Mouse (Mus musculus) liver, embryonic 15.5 days (tissue): ENCODE results near the gene Tlx2. TPM values are rescaled to one million over a fixed set of nuclear protein-coding genes. Genes with fewer than 3 reads are reported as not detected.

Experiments used
- ATAC-seq: fragments of 200-750 bp; cut with Nextera tagmentation; 2 replicates; pipeline ENCODE4 v1.8.0; 2017; ENCODE audit warnings: moderate number of reproducible peaks, mild to moderate bottlenecking, moderate library complexity; ENCODE audit not compliant: insufficient read depth
- H3K27ac ChIP-seq: fragments of 300-500 bp; sonication (generic); replicated peaks from 2 replicates; pipeline ENCODE4 v1.5.1; 2015; ENCODE audit warnings: mild to moderate bottlenecking, inconsistent platforms
- H3K27me3 ChIP-seq: fragments of 300-500 bp; sonication (generic); 2 replicates; pipeline ENCODE4 v1.6.1; 2015; ENCODE audit warnings: mild to moderate bottlenecking, inconsistent platforms
- H3K36me3 ChIP-seq: fragments of 300-500 bp; sonication (generic); replicated peaks from 2 replicates; pipeline ENCODE4 v1.6.1; 2015; ENCODE audit warnings: moderate library complexity, mild to moderate bottlenecking, inconsistent platforms
- H3K4me1 ChIP-seq: fragments of 300-500 bp; sonication (generic); replicated peaks from 2 replicates; pipeline ENCODE4 v1.6.1; 2015; ENCODE audit warnings: inconsistent platforms
- H3K4me2 ChIP-seq: fragments of 300-500 bp; sonication (generic); 2 replicates; pipeline ENCODE4 v1.6.1; 2015; ENCODE audit warnings: moderate library complexity, mild to moderate bottlenecking, inconsistent platforms
- H3K4me3 ChIP-seq: fragments of 300-500 bp; sonication (generic); replicated peaks from 2 replicates; pipeline ENCODE4 v1.5.1; 2015; ENCODE audit warnings: mild to moderate bottlenecking, inconsistent platforms
- H3K9ac ChIP-seq: fragments of 300-500 bp; sonication (generic); 2 replicates; pipeline ENCODE4 v1.6.1; 2015; ENCODE audit warnings: moderate library complexity, mild to moderate bottlenecking, inconsistent platforms
- H3K9me3 ChIP-seq: fragments of 300-500 bp; sonication (generic); replicated peaks from 2 replicates; pipeline ENCODE4 v1.6.1; 2016; ENCODE audit warnings: inconsistent platforms
- WGBS: fragments of 180-500 bp; shearing (Covaris S2); methylation state at CpG from one replicate; pipeline ENCODE4 v1.1.7; 2015; ENCODE audit warnings: mixed read lengths; ENCODE audit not compliant: insufficient replicate concordance; 5-methylcytosine and 5-hydroxymethylcytosine counted together
- polyA plus RNA-seq: library from polyadenylated mRNA; unstranded; fragments of >200 nt; fragmentation: Nextera tagmentation; extraction: Ambion mirVana; gene quantifications from 2 replicates; pipeline ENCODE4 v1.2.1, GENCODE M21; 2015

The Tlx2 gene
- polyA plus RNA-seq, 1 experiment from 2014 or later: not detected

- H3K4me2 ChIP-seq: peak within 1 kb of the TSS; percentile 83
- H3K36me3 ChIP-seq: peaks cover 30% of the 10 kb centered on the region
- peak within 1 kb of the TSS; percentile 77 for H3K27ac ChIP-seq
- peak within 1 kb of the TSS; percentile 84 for H3K9ac ChIP-seq
- no peaks in the 10 kb centered on the region for H3K9me3 ChIP-seq
- H3K27me3 ChIP-seq: peaks cover 40% of the 10 kb centered on the region
- WGBS: 1% methylated on average over 51 of the region's 51 CpGs
- peak; percentile 87 for ATAC-seq
- peak within 1 kb of the TSS; percentile 87 for H3K4me3 ChIP-seq
- peaks cover 64% of the 10 kb centered on the region for H3K4me1 ChIP-seq
These were observed 36.6 kb downstream of the Tlx2 start, which contains the start of the genes Dok1 and Loxl3 for GRCm38 (mm10) chr6:83033249-83034185. Dok1 (minus strand) TSS chr6:83033471. Loxl3 (plus strand) TSS chr6:83034173.

GRCm38 (mm10) chr6:83032769-83033191 lies 37.3 kb downstream of the Tlx2 start:
- H3K4me2 ChIP-seq: peak overlapping the region; percentile 83
- peak; percentile 71 for ATAC-seq
- H3K9ac ChIP-seq: peak overlapping the region; percentile 84
- WGBS: under 1% methylated on average over 31 of the region's 31 CpGs
- peak overlapping the region; percentile 77 for H3K27ac ChIP-seq
- peak overlapping the region; percentile 87 for H3K4me3 ChIP-seq
- H3K36me3 ChIP-seq: peaks cover 30% of the 10 kb centered on the region
- no peaks in the 10 kb centered on the region for H3K9me3 ChIP-seq
- peaks cover 40% of the 10 kb centered on the region for H3K27me3 ChIP-seq
- peaks cover 64% of the 10 kb centered on the region for H3K4me1 ChIP-seq

- no peaks in the 10 kb centered on the region for H3K9me3 ChIP-seq
- ATAC-seq: no peak
- peaks cover 30% of the 10 kb centered on the region for H3K36me3 ChIP-seq
- peaks cover 40% of the 10 kb centered on the region for H3K27me3 ChIP-seq
- H3K27ac ChIP-seq: peak overlapping the region; percentile 77
- H3K4me3 ChIP-seq: peak overlapping the region; percentile 87
- peak overlapping the region; percentile 83 for H3K4me2 ChIP-seq
- H3K9ac ChIP-seq: peak overlapping the region; percentile 84
- H3K4me1 ChIP-seq: peaks cover 71% of the 10 kb centered on the region
- WGBS: 57% methylated on average over 18 of the region's 18 CpGs
These were observed 38.0 kb downstream of the Tlx2 start for GRCm38 (mm10) chr6:83031921-83032590.

GRCm38 (mm10) chr6:83031111-83031510 lies 39.0 kb downstream of the Tlx2 start:
- ATAC-seq: no peak
- 0 out of 2 replicates have a peak overlapping the region, but pooled peaks have one; percentile 83 for H3K4me2 ChIP-seq
- H3K4me1 ChIP-seq: peaks cover 73% of the 10 kb centered on the region
- H3K9ac ChIP-seq: no peak overlapping the region
- H3K36me3 ChIP-seq: peaks cover 30% of the 10 kb centered on the region
- H3K4me3 ChIP-seq: peak overlapping the region; percentile 7; the same call in 1 of the 2 replicates
- no peak overlapping the region for H3K27ac ChIP-seq
- peaks cover 38% of the 10 kb centered on the region for H3K27me3 ChIP-seq
- no peaks in the 10 kb centered on the region for H3K9me3 ChIP-seq
- 83% methylated on average over 7 of the region's 7 CpGs for WGBS

- Histone ChIP-seq H3K36me3 (peaks cover 30% of the 10 kb centered on the region), H3K27me3 (peaks cover 25% of the 10 kb centered on the region), H3K9ac (no peak overlapping the region), H3K27ac (0 out of 2 replicates have a peak overlapping the region, but pooled peaks have one; percentile 25), H3K4me3 (no peak overlapping the region), H3K4me1 (peaks cover 72% of the 10 kb centered on the region), H3K4me2 (no peak overlapping the region), H3K9me3 (no peaks in the 10 kb centered on the region)
- ATAC-seq: no peak
- WGBS: 58% methylated on average over 10 of the region's 10 CpGs
These were observed 40.3 kb downstream of the Tlx2 start for GRCm38 (mm10) chr6:83029777-83030176.

GRCm38 (mm10) chr6:83027706-83028105 lies 42.4 kb downstream of the Tlx2 start:
- Histone ChIP-seq H3K4me2 (no peak overlapping the region), H3K4me1 (peaks cover 78% of the 10 kb centered on the region), H3K4me3 (no peak overlapping the region), H3K9me3 (no peaks in the 10 kb centered on the region), H3K27ac (0 out of 2 replicates have a peak overlapping the region, but pooled peaks have one; percentile 52), H3K9ac (no peak overlapping the region), H3K27me3 (0 out of 2 replicates have a peak, but pooled peaks cover 15% of the 10 kb centered on the region), H3K36me3 (peaks cover 30% of the 10 kb centered on the region)
- WGBS: 44% methylated on average over 8 of the region's 9 CpGs
- no peak for ATAC-seq

GRCm38 (mm10) chr6:83027293-83027692 lies 42.8 kb downstream of the Tlx2 start:
- H3K9ac ChIP-seq: no peak overlapping the region
- no peak for ATAC-seq
- H3K27me3 ChIP-seq: 0 out of 2 replicates have a peak, but pooled peaks cover 13% of the 10 kb centered on the region
- H3K9me3 ChIP-seq: no peaks in the 10 kb centered on the region
- 0 out of 2 replicates have a peak overlapping the region, but pooled peaks have one; percentile 52 for H3K27ac ChIP-seq
- H3K4me2 ChIP-seq: no peak overlapping the region
- 71% methylated on average over 8 of the region's 8 CpGs for WGBS
- H3K36me3 ChIP-seq: peaks cover 30% of the 10 kb centered on the region
- H3K4me1 ChIP-seq: peaks cover 78% of the 10 kb centered on the region
- no peak overlapping the region for H3K4me3 ChIP-seq

GRCm38 (mm10) chr6:83025221-83025620 lies 44.9 kb downstream of the Tlx2 start:
- Histone ChIP-seq H3K4me1 (peaks cover 78% of the 10 kb centered on the region), H3K27me3 (no peaks in the 10 kb centered on the region), H3K9ac (no peak overlapping the region), H3K4me3 (no peak overlapping the region), H3K27ac (peak overlapping the region; percentile 77), H3K9me3 (no peaks in the 10 kb centered on the region), H3K4me2 (no peak overlapping the region), H3K36me3 (peaks cover 10% of the 10 kb centered on the region)
- no peak for ATAC-seq
- 87% methylated on average over 4 of the region's 4 CpGs for WGBS

- Histone ChIP-seq H3K27me3 (no peaks in the 10 kb centered on the region), H3K9ac (no peak overlapping the region), H3K36me3 (peaks cover 2% of the 10 kb centered on the region), H3K4me3 (no peak overlapping the region), H3K9me3 (no peaks in the 10 kb centered on the region), H3K4me1 (peaks cover 80% of the 10 kb centered on the region), H3K4me2 (no peak overlapping the region), H3K27ac (peak overlapping the region; percentile 77)
- WGBS: 46% methylated on average over 4 of the region's 4 CpGs
- no peak for ATAC-seq
These were observed 45.7 kb downstream of the Tlx2 start for GRCm38 (mm10) chr6:83024421-83024820.

- Histone ChIP-seq H3K4me1 (peaks cover 82% of the 10 kb centered on the region), H3K4me2 (no peak overlapping the region), H3K27ac (peak overlapping the region; percentile 77), H3K9ac (no peak overlapping the region), H3K27me3 (no peaks in the 10 kb centered on the region), H3K4me3 (no peak overlapping the region), H3K9me3 (no peaks in the 10 kb centered on the region), H3K36me3 (no peaks in the 10 kb centered on the region)
- 85% methylated on average over 2 of the region's 2 CpGs for WGBS
- no peak for ATAC-seq
These were observed 46.3 kb downstream of the Tlx2 start for GRCm38 (mm10) chr6:83023786-83024185.

- no peak overlapping the region for H3K9ac ChIP-seq
- peak; percentile 85 for ATAC-seq
These were observed 47.1 kb downstream of the Tlx2 start for GRCm38 (mm10) chr6:83023008-83023407.

More at GRCm38 (mm10) chr6:83023008-83023407, 47.1 kb downstream of the Tlx2 start:
- no peaks in the 10 kb centered on the region for H3K36me3 ChIP-seq
- 52% methylated on average over 9 of the region's 9 CpGs for WGBS
- no peaks in the 10 kb centered on the region for H3K9me3 ChIP-seq
- H3K4me1 ChIP-seq: peaks cover 83% of the 10 kb centered on the region
- H3K4me2 ChIP-seq: peak overlapping the region; percentile 31
- H3K4me3 ChIP-seq: no peak overlapping the region
- no peaks in the 10 kb centered on the region for H3K27me3 ChIP-seq
- H3K27ac ChIP-seq: peak overlapping the region; percentile 77
